Mouse (Mus musculus) adrenal gland, postnatal 10 days (tissue): ENCODE results near the gene Cysrt1. TPM values are rescaled to one million over a fixed set of nuclear protein-coding genes. Genes with fewer than 3 reads are reported as not detected.
"Not testable (repeated sequence)": the region's sequence is repeated elsewhere in the genome, so short reads cannot be mapped to it uniquely, and the experiment has no call there.

Source experiments
- DNase-seq: peaks from one replicate; pipeline ENCODE4 v3.0.0; 2021; ENCODE audit warnings: mixed read lengths
- total RNA-seq, 2 experiments: library from RNA; stranded (reverse); gene quantifications; 2 replicates each; pipeline ENCODE4 v1.2.3; 2021

Cysrt1 gene
- total RNA-seq, 2 experiments from 2014 or later: not detected

DNA sequence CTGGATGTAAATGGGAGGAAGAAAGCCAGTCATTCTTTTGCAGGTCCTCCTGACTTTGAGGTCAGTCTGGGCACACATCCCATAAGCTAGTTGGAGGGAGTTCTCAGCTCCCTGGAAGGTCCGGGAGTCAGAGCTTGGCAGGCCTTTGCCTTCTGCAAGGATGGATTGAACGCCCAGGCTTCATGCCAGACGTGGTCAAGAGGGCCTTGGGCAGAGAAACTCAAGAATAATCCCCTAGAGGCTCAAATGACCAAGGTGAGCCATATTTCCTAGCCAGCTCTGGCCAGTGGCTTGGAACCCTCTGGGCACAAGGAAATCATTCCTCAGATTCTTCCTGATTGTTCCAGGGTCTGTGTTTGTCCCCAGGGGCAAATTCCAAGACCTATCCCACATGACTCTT, 22.6 kb upstream of the Cysrt1 start:
- peak; percentile 76 for DNase-seq

DNA sequence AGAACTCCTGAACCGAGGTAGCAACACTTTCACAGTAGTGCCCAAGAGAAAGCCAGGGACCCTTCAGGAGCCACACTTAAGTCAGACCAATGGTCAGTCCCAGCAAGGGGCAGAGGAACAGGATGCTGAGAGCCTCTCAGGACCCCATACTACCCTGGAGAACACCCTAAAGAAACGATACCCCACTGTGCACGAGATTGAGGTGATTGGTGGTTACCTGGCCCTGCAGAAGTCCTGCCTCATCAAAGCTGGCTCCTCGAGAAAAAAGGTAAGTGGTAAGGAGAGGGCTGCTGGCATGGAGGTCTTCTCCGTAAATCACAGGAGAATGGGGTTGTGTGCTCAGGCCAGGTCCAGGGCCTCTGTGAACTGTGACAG, 22.0 kb upstream of the Cysrt1 start:
- no peak for DNase-seq

DNA sequence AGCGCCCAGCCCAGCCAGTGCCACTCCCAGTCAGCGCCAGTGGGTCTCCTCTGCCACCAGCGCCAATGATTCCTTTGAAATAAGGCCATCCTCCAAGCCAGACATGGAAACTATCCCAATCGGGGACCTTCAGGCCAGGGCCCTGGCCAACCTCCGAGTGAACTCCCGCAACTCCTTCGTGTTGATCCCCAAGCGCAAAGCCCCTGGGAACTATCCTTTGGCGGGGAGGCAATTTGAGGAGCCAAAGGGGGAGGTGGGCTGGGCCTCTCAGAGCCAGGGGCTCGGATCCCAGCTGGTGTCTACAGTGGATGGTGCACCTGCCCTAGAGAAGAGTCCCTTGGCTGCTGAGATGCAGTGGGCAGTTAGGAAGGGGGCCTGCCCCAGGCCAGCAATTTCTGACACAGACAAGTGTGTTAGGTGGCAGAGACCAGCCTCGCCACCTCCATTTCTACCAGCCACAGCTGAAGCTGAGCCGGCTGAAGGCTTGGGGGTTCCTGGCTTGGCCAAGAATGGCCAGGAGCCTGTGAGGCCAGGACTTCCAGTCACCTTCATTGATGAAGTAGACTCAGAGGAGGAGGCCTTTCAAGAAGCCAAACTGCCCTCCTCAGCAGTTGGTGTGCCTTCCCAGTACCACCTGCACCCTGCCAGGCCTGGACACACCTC, 21.5 kb upstream of the Cysrt1 start:
- no peak for DNase-seq

DNA sequence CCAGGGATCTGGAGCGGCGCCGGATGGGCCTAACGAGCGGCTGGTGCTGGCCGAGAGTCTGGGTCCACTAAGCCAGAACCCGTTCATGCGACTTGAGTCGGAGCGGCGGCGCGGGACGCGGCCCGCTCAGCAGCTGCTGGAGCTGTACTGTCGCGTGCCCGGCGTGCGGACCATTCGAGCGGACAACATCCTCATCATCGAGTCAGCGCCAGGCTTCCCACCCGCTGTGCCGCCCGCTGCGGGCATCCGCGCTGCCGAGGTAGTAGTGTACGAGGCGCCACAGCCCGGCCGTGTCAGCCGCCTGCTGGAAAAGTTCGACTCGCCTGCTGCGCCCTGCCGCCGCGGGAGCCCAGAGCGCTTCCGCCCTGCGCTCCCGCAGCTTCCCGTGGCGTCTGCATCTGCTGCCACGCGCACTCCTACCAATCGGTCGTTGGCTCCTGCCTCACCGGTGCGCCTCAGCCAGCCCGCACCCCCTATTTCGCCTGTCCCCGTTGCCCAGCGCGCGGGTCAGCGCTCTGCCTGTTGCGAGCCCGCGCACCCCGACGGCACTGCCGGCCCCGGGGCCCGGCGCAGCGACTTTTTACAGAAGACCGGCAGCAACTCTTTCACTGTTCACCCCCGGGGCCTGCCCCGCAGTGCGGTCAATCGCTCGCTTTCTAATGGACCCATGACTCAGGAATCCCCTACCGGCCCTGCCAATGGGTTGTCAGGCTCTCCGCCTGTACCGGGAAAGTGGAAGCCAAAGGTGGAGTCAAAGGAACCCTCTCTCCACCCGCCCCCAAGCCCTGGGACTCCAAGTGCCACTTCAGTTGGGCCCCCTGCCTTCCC, 20.8 kb upstream of the Cysrt1 start:
- DNase-seq: peak; percentile 58

DNA sequence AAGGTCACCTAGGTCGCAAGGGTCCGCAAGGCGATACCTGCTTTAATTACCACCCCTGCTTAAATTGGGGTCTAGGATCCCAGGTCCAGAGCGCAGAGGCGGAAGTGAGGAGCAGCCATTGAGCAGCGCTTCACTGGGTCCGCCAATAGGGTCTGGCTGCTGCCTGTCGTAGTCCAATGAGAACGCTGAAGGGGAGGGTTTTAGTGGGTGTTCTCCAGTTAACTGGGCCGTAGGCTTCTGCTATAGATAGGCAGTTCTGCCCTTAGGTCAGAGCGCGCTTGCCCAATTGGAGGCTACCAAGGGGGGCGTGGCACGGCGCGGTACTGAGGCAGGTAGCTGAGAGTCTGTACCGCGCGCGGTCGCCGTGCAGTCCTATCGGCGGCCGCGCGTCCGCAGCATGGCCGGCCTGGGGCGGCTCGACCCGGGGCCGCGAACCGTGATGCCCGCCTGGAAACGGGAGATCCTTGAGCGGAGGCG, 20.1 kb upstream of the Cysrt1 start, which contains the start of gene Tprn:
TSS of gene Tprn (plus strand) at position 328 of the 477 bp plus-strand sequence.
- peak; percentile 96 for DNase-seq

DNA sequence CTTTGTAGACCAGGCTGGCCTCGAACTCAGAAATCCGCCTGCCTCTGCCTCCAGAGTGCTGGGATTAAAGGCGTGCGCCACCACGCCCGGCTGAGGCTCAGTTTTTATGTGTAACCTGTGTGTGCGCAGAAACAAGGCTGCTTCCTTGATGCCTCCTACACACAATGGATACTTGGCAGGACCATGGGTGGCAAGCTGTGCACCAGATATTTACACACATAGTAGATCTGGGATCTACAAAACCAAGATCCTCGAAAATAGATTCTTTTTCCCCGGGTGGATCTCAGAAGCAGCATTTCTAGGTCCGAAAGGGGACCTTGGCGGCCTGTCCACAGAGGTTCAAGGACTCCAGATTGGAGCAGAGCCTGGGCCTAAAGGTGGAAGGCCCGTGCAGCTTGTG, 19.6 kb upstream of the Cysrt1 start:
- DNase-seq: no peak

DNA sequence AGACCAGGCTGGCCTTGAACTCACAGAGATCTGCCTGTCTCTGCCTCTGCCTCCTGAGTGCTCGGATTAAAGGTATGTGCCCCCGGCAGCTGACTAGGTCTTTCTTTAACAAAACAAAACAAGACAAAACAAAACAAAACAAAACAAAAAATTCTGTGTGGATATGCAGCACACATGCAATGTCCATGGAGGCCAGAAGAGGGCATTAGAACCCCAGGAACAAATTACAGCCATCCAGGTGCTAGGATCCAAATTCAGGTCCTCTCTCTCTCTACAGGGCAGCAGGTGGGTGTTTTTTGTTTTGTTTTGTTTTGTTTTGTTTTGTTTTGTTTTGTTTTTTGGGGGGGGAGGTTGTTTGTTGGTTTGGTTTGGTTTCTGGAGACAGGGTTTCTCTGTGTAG, 16.6 kb upstream of the Cysrt1 start:
- no peak for DNase-seq

DNA sequence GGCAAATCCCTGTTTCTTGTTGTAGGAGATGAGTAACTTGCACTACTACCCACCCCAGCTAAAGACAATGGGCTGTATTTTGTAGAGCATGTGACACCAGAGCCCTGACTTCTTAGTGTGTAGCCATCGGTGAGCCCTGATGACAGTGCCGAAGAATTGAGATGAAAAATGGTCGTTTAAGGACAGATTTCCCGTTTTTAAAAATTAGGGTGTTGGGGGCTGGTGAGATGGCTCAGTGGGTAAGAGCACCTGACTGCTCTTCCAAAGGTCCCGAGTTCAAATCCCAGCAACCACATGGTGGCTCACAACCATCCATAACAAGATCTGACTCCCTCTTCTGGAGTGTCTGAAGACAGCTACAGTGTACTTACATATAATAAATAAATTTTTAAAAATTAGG, 15.0 kb upstream of the Cysrt1 start:
- not testable (repeated sequence) for DNase-seq

DNA sequence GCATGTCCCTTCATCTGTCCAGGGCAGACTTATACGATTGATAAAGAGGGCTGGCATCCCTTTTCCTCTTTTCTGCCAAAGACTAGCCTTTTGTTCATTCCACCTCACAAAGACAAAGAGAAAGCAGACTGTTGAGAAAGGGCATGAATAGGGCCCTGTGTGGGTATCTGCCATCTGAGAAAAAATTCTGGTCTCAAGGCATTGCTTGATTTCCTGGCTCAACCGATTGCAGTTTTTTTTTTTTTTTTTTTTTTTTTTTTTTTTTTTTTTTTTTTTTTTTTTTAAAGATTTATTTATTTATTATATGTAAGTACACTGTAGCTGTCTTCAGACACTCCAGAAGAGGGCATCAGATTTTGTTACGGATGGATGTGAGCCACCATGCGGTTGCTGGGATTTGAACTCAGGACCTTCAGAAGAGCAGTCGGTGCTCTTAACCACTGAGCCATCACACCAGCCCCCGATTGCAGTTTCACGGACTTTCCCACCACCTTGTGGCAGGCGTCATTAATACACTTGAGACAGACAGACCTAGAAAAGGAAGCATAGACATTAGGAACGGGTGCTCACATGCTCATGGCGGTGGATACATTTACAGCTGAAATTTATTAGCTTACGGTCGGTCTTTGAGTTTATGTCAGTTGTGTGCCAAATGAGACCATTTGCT, 14.3 kb upstream of the Cysrt1 start:
- peak; percentile 61 for DNase-seq

DNA sequence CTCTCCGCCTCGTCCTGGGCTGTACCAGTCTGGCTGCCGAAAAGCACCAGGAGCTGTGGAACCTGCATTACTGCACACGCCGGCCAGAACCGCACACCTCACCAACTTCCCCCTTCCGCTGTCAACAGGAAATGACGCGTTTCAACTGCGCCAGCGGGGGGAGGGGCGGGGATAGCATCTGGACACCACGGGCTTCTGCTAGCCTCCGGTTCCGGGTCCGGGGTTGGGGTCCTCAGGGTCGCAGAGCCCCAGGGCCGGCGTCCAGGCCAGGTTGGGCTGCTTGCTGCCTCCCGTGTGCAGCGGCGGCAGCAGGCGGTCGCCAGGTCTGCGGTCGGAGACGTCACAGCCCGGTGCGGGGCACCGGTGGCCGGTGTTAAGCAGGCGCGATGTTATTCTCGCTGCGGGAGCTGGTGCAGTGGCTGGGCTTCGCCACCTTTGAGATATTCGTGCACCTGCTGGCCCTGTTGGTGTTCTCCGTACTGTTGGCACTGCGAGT, 13.1 kb upstream of the Cysrt1 start, which contains the start of gene Tmem203:
TSS of gene Tmem203 (plus strand) at position 156 of the 496 bp plus-strand sequence.
- peak; percentile 93 for DNase-seq

DNA sequence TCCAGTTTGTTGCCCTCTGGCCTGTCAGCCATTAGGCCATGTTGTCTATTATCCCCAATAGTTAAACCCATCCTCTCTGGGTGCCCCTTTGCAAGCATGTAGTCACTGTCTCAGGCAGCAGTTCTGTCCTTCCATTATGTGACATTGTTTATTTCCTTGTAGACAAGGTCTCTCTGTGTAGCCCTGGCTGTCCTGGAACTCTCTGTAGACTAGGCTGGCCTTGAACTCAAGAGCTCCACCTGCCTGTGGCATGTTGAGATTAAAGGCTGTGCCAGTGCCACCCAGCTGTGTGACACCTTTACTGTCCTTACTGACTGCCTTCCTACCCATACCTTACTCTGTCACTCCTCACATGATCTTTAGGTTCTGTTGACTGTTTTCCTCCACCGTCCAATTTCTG, 10.1 kb upstream of the Cysrt1 start:
- DNase-seq: no peak

DNA sequence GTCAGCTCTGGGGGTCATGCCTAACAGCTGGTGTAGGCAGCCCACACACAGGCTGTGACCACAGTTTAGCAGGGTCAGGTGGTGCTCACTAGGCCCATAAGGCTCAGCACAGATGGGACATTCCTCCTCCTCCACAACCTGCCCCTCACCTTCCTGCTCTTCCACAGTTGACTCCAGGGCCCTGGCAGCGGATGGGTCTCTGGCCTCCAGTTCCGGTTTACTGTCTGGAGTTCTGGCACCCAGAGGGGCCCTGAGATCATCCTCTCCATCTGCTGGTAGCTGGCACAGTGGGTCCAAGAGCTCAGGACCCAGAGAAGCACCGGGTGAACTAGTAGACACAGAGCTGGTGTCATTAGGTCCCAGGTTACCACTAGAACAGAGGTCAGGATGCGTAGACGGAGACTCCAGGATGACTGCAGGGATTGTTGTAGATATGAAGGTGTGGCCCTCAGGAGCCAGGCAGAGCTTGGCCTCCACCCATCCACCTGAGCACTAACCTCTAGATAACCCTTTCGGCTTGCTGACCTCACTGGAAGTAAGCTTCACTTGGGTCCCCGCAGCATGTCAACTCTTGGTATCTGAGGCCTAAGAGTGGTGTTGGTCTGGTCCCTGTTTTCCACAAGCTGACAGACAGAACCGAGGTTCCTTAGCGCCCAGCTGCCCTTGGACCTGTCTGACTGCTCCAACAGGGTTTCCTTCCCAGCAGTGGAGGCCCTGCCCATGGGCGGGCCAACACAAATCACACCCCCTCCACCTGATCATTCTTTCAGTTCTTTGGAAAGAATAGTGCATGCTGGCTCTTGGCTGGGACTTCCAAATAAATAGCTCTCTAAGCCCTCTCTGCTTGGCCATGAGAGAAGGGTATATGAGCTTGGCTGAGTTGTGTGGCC, 4.2 kb upstream of the Cysrt1 start, which contains the start of gene AL732309.1:
TSS of gene AL732309.1 (minus strand) at position 681 of the 890 bp plus-strand sequence.
- no peak for DNase-seq

DNA sequence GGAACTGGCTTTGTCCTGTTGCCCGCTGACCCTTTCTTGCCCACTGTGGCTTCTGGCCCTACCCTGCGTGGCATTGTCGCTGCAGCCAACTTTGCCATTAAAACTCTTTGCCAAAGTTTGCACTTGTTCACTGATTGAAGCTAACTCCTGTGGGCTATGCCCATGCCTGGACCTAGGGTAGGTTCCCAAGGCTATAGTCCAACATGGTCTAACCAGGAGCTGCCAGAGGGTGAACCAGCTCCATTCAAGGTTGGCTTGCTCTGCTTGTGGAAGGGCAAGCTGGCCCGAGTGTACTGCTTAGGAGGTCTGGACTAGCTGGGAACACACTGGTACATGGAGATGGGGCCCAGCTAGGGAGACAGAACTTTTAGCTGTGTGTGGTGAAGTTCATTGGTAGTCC, 1.9 kb upstream of the Cysrt1 start:
- no peak for DNase-seq

DNA sequence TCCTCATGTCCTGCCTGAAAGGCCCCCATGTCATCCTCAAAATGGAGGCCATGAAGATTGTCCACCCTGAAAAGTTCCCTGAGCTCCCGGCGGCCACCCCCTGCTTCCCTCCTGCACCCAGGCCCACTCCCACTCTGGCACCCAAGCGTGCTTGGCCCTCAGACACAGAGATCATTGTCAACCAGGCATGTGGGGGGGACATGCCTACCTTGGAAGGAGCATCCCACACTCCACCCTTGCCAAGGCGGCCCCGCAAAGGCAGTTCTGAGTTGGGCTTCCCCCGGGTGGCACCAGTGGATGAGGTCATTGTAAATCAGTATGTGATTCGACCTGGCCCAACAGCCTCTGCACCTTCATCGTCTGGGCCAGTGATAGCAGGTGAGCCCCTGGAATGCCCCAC, 1.1 kb upstream of the Cysrt1 start:
- DNase-seq: no peak

DNA sequence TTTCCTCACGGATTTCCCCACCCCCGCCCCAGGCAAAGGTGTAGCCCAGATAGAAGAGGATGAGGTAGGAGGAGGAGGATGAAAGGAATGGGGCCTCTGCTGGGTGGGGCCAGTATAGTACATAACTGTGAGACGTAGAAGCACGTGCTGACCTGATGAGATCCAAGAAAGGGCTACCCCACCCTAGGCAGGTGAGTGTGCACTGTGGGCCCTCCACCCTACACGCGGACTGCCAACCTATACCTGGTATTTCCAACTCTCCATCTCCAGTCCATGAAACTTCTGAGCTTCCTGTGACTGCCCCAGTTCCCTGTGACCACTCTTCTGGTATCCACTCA, 845 bp downstream of the Cysrt1 start:
- no peak for DNase-seq

DNA sequence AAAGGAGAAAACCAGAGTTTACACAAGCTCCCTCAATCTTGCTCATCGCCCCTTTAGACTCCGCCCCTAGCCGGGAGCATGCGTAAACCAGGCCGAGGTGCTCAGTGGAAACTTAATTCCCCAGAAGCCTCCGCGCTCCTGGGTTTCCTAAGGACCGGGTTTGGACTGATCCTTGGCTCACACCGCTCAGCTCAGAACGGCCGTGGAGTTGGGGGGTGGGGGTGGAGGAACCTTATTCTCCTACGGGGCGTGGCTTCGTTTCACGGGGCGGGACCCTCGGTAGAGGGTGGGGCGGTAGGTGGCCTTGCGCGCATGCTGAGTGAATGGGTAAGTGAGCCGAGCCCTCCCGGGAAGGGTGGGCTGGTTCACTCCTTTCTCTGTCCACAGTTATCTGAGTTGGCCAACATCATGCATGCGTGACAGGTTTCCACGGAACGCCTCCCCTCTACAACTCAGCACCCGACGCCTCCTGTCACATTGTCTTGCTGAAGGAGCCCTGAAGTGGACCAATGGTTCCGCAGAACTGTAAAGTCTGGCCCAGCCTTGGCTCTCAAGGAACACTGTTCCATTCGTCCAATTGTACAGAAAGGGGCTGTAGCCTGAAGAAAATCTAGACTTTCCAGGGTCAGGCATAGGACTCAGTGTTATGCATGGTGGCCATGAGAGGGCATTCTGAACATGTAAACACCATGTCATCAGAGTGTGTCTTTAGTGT, 1.4 kb downstream of the Cysrt1 start:
- DNase-seq: peak; percentile 81

DNA sequence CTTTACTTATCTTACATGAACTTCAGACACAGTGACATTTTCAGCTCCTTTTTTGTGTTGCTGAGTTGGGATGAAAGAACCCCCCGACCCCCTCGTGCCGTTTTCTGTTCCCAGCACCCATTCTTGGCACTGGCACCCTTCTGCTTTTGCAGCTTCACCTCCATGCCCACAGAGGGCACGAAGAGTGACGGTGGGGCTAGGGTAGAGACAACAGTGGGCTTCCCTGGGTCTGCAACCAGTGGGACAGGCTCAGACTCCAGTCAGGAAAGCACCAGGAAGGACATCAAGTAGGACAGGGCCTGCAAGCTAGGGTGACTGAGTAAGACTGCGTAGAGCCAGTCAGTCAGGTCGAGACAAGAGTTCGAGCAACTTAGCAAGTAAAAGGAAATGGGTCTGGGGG, 1.9 kb downstream of the Cysrt1 start:
- DNase-seq: no peak

DNA sequence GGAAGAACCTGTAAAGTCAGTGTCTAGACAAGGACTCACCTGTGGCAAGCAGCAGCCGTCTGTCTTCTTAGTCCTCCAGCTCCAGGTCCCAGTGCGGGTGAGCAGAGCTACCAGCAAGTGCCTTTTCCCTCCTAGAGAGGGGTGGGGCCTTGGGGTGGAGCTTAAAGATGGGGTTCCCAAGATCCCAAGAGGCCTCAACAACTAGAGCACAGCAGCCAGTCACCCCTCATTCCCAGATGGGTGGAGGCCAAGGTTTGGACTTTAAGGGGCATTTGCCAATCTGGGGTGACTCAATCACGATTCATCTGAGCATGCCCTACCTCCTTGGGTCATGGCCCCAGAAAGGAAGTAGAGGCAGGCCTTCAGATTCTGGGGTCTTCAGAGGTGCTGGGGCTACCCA, 2.5 kb downstream of the Cysrt1 start:
- DNase-seq: no peak

DNA sequence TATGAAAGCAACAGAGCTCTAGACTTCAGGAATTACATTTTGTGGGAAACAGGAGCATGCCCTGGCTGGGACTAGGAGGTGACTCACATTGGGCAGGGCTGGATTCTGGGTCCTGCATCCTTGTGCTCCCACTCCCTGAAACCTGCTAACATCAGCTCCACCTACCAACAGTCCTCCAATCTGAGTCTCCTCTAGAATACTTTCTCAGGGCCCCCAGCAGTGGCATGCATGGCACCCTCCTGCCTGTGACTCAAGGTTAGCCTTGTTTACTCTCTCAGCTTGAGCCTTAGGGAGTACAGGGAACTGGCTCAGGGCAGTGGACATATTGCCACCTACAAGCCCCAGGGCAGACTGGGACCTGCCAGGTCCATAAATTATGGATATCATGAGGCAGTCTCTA, 4.1 kb downstream of the Cysrt1 start:
- DNase-seq: no peak

DNA sequence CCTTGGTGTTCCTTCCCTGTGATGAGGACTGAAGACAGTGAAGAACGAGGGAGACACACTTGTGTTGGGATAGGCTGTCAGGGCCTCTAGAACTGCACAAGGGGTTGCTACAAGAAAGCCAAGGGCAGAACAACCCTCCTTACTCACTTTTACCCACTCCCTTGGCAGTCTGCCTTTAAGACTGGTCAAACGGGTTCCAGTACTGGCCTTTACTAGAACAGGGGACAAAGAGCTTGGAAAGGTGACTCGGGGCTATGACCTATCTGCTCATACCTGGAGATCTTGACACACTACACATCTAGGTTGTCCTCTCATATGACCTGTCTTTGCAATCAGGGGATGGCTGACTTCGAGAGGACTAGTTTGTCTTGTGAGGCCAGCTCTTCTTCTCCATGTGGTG, 4.7 kb downstream of the Cysrt1 start:
- DNase-seq: no peak

DNA sequence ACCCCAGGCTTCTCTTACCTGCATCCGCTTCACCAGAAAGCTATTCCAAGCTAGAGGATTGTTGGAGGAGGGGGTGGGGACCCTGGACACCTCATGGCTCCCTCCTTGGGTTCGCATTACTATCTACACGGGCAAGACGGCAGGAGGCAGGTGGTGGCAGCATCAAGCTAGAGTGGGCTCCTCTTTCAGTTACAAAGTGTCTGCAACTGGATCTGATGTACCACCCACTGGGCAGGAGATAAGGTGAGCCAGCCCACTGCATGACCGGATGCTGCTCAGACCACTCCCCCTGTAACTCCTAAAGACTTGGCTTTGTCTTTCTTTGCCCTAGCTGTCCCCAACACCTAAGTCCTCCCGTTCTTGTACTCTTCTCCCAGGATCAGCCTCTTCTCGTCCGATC, 5.6 kb downstream of the Cysrt1 start, which contains the start of gene Rnf224:
TSS of gene Rnf224 (minus strand) at position 174 of the 400 bp plus-strand sequence.
- no peak for DNase-seq
